Mouse (Mus musculus): ENCODE measurements around the gene Hist1h2bf. TPM values are rescaled to one million over a fixed set of nuclear protein-coding genes. Genes with fewer than 3 reads are reported as not detected.
"Not testable (repeated sequence)": the region's sequence is repeated elsewhere in the genome, so short reads cannot be mapped to it uniquely, and the experiment has no call there.

Hist1h2bf gene
- polyA plus RNA-seq, 1 experiment from 2014 or later = 5.4 TPM

DNA sequence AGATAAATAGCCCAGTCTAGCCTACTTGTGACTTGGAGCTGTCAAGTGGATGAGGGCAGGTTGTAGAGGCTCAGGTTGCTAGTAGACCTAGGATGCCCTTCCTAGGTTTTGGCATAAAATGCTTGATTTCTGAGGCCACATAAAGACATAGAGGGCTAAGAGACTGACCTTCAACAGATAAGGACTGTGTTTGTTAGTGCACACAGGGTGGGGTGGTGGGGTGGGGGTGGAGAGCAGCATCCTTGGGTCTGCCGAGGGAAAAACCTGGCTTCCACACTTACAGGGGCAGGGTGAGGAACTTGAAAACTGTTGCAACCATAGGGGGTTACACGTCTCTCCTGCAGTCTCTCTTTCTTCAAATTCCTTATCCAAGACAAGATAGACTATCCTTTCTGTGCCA, 21.2 kb upstream of the Hist1h2bf start:
- Histone ChIP-seq H3K36me3 (ENCODE audit: control insufficient read depth, insufficient read depth, low read length) (no peaks in the 10 kb centered on the region), H3K4me2 (ENCODE audit: low read depth, severe bottlenecking) (no peak overlapping the region), H3K9me3 (ENCODE audit: control insufficient read depth, low read length) (no peaks in the 10 kb centered on the region), H3K4me3 (ENCODE audit: low read depth, low read length) (no peak overlapping the region), H3K9ac (ENCODE audit: low read length) (no peak overlapping the region), H3K27me3 (ENCODE audit: control insufficient read depth, insufficient read depth, low read length) (no peaks in the 10 kb centered on the region), H3K27ac (replicated peaks; ENCODE audit: low read depth, low read length) (no peak overlapping the region), H3K4me1 (ENCODE audit: control insufficient read depth, insufficient read depth, low read length) (0 out of 2 replicates have a peak, but pooled peaks cover 5% of the 10 kb centered on the region)
- WGBS = 85% methylated on average over 2 of the region's 2 CpGs
- ATAC-seq (ENCODE audit: insufficient number of reproducible peaks, low FRiP score, low TSS enrichment, low read depth) = no peak
- DNase-seq (ENCODE audit: low spot score) = no peak

DNA sequence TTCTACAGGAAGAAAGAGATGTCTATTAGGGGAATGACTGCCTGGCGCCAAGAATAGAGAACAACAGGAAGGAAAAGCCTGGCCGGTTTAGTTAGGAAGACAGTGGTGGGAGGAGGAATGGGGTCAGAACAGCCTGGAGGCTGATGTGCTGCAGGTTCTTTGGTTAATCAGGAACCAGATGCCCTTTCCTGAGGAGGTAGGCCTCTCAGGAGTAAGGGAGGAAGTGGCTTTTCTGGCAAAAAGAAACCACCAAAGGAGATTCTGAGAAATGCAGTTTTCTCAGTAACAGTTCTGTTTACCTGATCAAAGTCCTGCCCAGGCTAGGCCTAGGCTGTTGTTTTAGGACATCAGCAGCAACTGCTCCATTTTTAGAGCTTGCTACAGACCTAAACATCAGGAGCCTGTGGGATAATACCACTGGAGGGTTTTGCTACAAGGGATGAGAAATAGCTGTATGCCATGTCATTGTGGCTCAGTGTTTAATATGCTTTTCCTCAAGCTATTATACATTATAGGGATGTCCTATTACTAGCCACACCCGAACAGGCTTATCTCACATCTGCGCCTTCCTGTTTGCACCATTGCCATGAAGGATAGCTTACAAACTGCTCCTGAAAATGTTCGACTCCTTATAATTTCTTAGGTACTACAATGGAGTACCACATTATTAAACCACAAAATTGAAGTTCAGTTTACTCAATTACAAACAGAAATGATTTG, 19.2 kb upstream of the Hist1h2bf start:
- no peak for ATAC-seq (ENCODE audit: insufficient number of reproducible peaks, low FRiP score, low TSS enrichment, low read depth)
- H3K9ac ChIP-seq (ENCODE audit: low read length) = no peak overlapping the region
- no peak overlapping the region for H3K4me2 ChIP-seq (ENCODE audit: low read depth, severe bottlenecking)
- H3K9me3 ChIP-seq (ENCODE audit: control insufficient read depth, low read length) = no peaks in the 10 kb centered on the region
- no peaks in the 10 kb centered on the region for H3K36me3 ChIP-seq (ENCODE audit: control insufficient read depth, insufficient read depth, low read length)
- 0 out of 2 replicates have a peak, but pooled peaks cover 5% of the 10 kb centered on the region for H3K4me1 ChIP-seq (ENCODE audit: control insufficient read depth, insufficient read depth, low read length)
- H3K27ac ChIP-seq (replicated peaks; ENCODE audit: low read depth, low read length) = peak overlapping the region; percentile 64; the same call in 1 of the 2 replicates
- 73% methylated on average over 5 of the region's 5 CpGs for WGBS
- H3K27me3 ChIP-seq (ENCODE audit: control insufficient read depth, insufficient read depth, low read length) = no peaks in the 10 kb centered on the region
- DNase-seq (ENCODE audit: low spot score) = no peak
- no peak overlapping the region for H3K4me3 ChIP-seq (ENCODE audit: low read depth, low read length)

DNA sequence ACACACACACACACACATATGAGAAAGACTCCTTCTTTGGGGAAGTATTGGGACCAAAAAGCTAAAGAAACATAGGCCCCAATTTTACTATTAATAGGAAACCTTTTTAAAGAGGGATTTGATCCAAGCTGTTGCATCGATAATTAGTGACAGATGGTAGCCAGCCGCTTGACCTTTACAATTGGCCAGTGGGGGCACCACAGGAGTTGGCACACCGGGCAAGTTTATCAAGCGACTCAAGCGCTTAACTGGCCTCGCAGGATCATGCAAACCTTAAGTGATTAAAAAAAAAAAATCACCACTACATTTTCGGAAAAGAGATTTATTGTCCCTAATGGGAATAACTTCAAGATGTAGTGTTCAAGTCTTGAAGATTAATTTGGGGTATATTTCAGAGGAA, 18.6 kb upstream of the Hist1h2bf start:
- H3K4me3 ChIP-seq (ENCODE audit: low read depth, low read length) = no peak overlapping the region
- H3K9me3 ChIP-seq (ENCODE audit: control insufficient read depth, low read length) = no peaks in the 10 kb centered on the region
- no peaks in the 10 kb centered on the region for H3K36me3 ChIP-seq (ENCODE audit: control insufficient read depth, insufficient read depth, low read length)
- H3K27me3 ChIP-seq (ENCODE audit: control insufficient read depth, insufficient read depth, low read length) = no peaks in the 10 kb centered on the region
- peak overlapping the region; percentile 64; the same call in 1 of the 2 replicates for H3K27ac ChIP-seq (replicated peaks; ENCODE audit: low read depth, low read length)
- no peak overlapping the region for H3K4me2 ChIP-seq (ENCODE audit: low read depth, severe bottlenecking)
- 0 out of 2 replicates have a peak, but pooled peaks cover 5% of the 10 kb centered on the region for H3K4me1 ChIP-seq (ENCODE audit: control insufficient read depth, insufficient read depth, low read length)
- H3K9ac ChIP-seq (ENCODE audit: low read length) = no peak overlapping the region
- DNase-seq (ENCODE audit: low spot score) = no peak
- 55% methylated on average over 7 of the region's 7 CpGs for WGBS
- ATAC-seq (ENCODE audit: insufficient number of reproducible peaks, low FRiP score, low TSS enrichment, low read depth) = no peak

DNA sequence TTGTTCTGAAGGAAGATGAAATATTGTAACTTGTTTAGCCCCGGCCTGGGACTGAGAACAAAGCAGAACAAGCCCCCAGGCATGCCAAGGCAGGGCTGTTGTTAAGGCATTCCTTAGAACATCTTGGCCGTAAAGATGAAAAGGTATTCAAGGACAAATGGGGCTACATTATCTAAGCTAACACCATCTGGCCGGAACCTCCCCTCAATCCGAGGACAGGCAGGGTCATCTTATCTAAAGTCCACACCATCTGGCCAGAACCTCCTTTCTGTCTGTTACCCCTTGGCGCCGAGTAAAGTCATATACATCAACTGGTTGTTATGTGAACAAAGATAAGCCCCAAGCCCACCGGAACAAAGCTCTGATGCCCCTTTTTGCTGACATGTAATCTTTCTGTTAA, 17.9 kb upstream of the Hist1h2bf start:
- DNase-seq (ENCODE audit: low spot score); ATAC-seq (ENCODE audit: insufficient number of reproducible peaks, low FRiP score, low TSS enrichment, low read depth); H3K36me3 ChIP-seq (ENCODE audit: control insufficient read depth, insufficient read depth, low read length); H3K27ac ChIP-seq (replicated peaks; ENCODE audit: low read depth, low read length); H3K4me1 ChIP-seq (ENCODE audit: control insufficient read depth, insufficient read depth, low read length); H3K4me3 ChIP-seq (ENCODE audit: low read depth, low read length); H3K27me3 ChIP-seq (ENCODE audit: control insufficient read depth, insufficient read depth, low read length); H3K4me2 ChIP-seq (ENCODE audit: low read depth, severe bottlenecking); H3K9me3 ChIP-seq (ENCODE audit: control insufficient read depth, low read length); H3K9ac ChIP-seq (ENCODE audit: low read length): not testable (repeated sequence)
- WGBS = 84% methylated on average over 7 of the region's 7 CpGs

DNA sequence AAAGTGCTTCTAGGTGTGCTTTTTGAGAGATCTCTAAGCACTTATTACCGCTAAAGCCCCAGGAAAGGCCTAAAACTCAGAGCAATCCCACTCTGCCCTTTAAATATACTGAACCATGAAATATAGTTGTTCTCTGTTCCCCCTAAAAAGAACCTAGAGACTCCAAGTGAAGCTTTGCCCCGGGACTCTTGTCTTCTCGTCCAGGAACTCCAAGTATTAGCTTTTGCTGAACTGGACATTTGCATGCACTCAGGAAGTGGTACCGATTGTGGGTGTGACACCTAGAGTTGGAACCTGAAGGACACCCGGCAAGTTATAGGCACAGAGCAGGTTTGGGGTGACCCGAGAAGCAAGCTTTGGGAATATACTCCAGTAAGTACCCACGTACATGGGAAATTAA, 17.2 kb upstream of the Hist1h2bf start:
- H3K4me2 ChIP-seq (ENCODE audit: low read depth, severe bottlenecking) = no peak overlapping the region
- ATAC-seq (ENCODE audit: insufficient number of reproducible peaks, low FRiP score, low TSS enrichment, low read depth) = no peak
- no peak overlapping the region for H3K4me3 ChIP-seq (ENCODE audit: low read depth, low read length)
- 97% methylated on average over 7 of the region's 7 CpGs for WGBS
- 0 out of 2 replicates have a peak, but pooled peaks cover 5% of the 10 kb centered on the region for H3K4me1 ChIP-seq (ENCODE audit: control insufficient read depth, insufficient read depth, low read length)
- no peaks in the 10 kb centered on the region for H3K9me3 ChIP-seq (ENCODE audit: control insufficient read depth, low read length)
- no peaks in the 10 kb centered on the region for H3K27me3 ChIP-seq (ENCODE audit: control insufficient read depth, insufficient read depth, low read length)
- H3K27ac ChIP-seq (replicated peaks; ENCODE audit: low read depth, low read length) = no peak overlapping the region
- no peak for DNase-seq (ENCODE audit: low spot score)
- H3K36me3 ChIP-seq (ENCODE audit: control insufficient read depth, insufficient read depth, low read length) = no peaks in the 10 kb centered on the region
- no peak overlapping the region for H3K9ac ChIP-seq (ENCODE audit: low read length)

DNA sequence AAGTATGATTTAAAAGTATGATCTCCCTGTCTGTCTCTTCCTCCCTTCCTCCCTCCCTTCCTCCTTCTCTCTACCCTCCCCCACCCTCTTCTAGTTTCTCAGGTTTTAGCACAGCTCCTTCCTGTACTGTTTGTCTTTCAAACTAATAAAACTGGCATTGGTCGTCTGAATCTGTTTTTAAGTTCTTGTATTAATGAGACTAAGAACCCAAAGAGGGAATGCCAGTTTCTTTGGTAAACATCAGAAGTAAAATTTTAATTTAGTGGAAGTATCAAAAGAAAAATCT, 12.9 kb upstream of the Hist1h2bf start:
- Histone ChIP-seq H3K27ac (replicated peaks; ENCODE audit: low read depth, low read length) (peak overlapping the region; percentile 85), H3K9ac (ENCODE audit: low read length) (peak overlapping the region; percentile 46; the same call in 1 of the 2 replicates), H3K4me1 (ENCODE audit: control insufficient read depth, insufficient read depth, low read length) (peaks cover 6% of the 10 kb centered on the region; the same call in 1 of the 2 replicates), H3K4me3 (ENCODE audit: low read depth, low read length) (no peak overlapping the region), H3K36me3 (ENCODE audit: control insufficient read depth, insufficient read depth, low read length) (no peaks in the 10 kb centered on the region), H3K9me3 (ENCODE audit: control insufficient read depth, low read length) (no peaks in the 10 kb centered on the region), H3K4me2 (ENCODE audit: low read depth, severe bottlenecking) (peak overlapping the region; percentile 29; the same call in 1 of the 2 replicates), H3K27me3 (ENCODE audit: control insufficient read depth, insufficient read depth, low read length) (no peaks in the 10 kb centered on the region)
- DNase-seq (ENCODE audit: low spot score) (no peak), ATAC-seq (ENCODE audit: insufficient number of reproducible peaks, low FRiP score, low TSS enrichment, low read depth) (no peak)
- 0% methylated on average over 1 of the region's 1 CpGs for WGBS

DNA sequence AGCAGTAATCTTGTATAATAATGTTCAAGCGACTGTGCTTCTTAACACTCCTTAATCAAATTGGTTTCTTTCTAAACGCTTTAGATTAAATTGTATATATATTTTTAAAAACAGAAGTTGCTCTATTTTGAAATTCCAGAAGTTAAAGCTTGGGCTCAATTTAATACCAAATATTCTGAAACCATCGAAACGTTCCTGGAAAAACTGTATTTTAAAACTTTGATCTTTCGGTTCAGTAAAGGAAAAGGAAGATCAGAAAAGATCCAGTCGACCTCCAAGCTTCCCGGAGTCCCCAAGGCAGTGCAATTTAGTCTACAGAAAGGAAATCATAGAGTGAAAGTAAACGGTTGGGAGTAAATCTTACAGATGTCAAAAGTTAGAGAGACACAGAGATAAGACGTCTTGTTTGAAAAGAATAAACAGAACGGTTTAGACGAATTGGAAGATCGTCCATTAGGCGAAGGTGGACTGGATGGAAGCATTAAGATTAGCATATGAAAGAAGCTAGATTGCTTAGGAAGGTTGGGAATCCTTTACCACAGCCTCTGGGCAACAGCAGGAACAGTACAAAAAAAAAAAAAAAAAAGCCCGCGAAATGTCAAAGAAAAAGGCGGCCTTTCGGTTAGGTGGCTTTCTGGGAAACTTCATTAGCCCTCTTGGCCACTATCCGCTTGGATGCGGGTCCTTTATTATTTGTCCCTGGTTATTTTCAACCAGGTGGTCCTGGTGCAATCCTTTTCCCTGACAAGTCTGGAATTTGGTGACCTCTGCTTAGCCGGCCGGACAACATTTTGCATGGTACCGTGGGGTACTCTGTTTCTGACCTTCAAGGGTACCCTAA, 12.3 kb upstream of the Hist1h2bf start:
- H3K4me1 ChIP-seq (ENCODE audit: control insufficient read depth, insufficient read depth, low read length) = peaks cover 6% of the 10 kb centered on the region; the same call in 1 of the 2 replicates
- H3K4me3 ChIP-seq (ENCODE audit: low read depth, low read length) = peak overlapping the region; percentile 3; the same call in 1 of the 2 replicates
- H3K4me2 ChIP-seq (ENCODE audit: low read depth, severe bottlenecking) = peak overlapping the region; percentile 29
- peak; percentile 58 for DNase-seq (ENCODE audit: low spot score)
- no peaks in the 10 kb centered on the region for H3K27me3 ChIP-seq (ENCODE audit: control insufficient read depth, insufficient read depth, low read length)
- H3K9me3 ChIP-seq (ENCODE audit: control insufficient read depth, low read length) = no peaks in the 10 kb centered on the region
- no peak for ATAC-seq (ENCODE audit: insufficient number of reproducible peaks, low FRiP score, low TSS enrichment, low read depth)
- peak overlapping the region; percentile 85 for H3K27ac ChIP-seq (replicated peaks; ENCODE audit: low read depth, low read length)
- H3K9ac ChIP-seq (ENCODE audit: low read length) = peak overlapping the region; percentile 46
- H3K36me3 ChIP-seq (ENCODE audit: control insufficient read depth, insufficient read depth, low read length) = no peaks in the 10 kb centered on the region
- 2% methylated on average over 22 of the region's 22 CpGs for WGBS

DNA sequence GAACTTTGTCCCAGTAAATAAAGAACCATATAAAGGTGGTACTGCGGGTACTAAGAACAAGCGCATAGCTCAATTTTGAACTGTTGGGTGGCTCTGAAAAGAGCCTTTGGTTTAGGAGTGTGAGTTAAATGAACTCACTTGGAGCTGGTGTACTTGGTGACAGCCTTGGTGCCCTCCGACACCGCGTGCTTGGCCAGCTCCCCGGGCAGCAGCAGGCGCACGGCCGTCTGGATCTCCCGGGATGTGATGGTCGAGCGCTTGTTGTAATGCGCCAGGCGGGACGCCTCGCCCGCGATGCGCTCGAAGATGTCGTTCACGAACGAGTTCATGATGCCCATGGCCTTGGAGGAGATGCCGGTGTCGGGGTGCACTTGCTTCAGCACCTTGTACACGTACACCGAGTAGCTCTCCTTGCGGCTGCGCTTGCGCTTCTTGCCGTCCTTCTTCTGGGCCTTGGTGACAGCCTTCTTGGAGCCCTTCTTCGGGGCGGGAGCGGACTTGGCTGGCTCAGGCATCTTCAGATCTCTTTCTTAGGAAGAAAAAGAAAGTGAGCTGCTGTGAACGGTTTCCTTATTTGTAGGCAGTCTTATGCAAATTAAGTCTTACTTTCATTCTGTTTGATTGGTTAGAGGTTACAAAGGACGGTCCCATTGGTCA, 11.6 kb upstream of the Hist1h2bf start:
- Histone ChIP-seq H3K4me3 (ENCODE audit: low read depth, low read length) (peak overlapping the region; percentile 39), H3K27ac (replicated peaks; ENCODE audit: low read depth, low read length) (peak overlapping the region; percentile 98), H3K4me2 (ENCODE audit: low read depth, severe bottlenecking) (peak overlapping the region; percentile 70), H3K9ac (ENCODE audit: low read length) (peak overlapping the region; percentile 77)
- ATAC-seq (ENCODE audit: insufficient number of reproducible peaks, low FRiP score, low TSS enrichment, low read depth) (peak; percentile 88), DNase-seq (ENCODE audit: low spot score) (peak; percentile 80)
- not testable (repeated sequence) for H3K27me3 ChIP-seq (ENCODE audit: control insufficient read depth, insufficient read depth, low read length); H3K36me3 ChIP-seq (ENCODE audit: control insufficient read depth, insufficient read depth, low read length); H3K9me3 ChIP-seq (ENCODE audit: control insufficient read depth, low read length); H3K4me1 ChIP-seq (ENCODE audit: control insufficient read depth, insufficient read depth, low read length)
- WGBS = under 1% methylated on average over 21 of the region's 36 CpGs
